Mouse (Mus musculus) olfactory bulb, adult 2 months (tissue): ENCODE measurements at regions not wholly inside any gene's neighbourhood (a gene's known extent, or its start where the extent isn't known, plus 50 kb on each side); places are given as distances from the start of the nearest gene placed in this dataset.

Experiments
- H3K27ac ChIP-seq: fragments of 200-500 bp; 2 replicates; pipeline ENCODE4 v1.5.1; 2012; ENCODE audit warnings: low read depth, low read length; ENCODE audit not compliant: insufficient read depth
- H3K4me1 ChIP-seq: fragments of 200-500 bp; 2 replicates; pipeline ENCODE4 v1.6.1; 2012; ENCODE audit warnings: low read length; ENCODE audit not compliant: control insufficient read depth, insufficient read depth
- H3K4me3 ChIP-seq: fragments of 200-500 bp; 2 replicates; pipeline ENCODE4 v1.5.1; 2012; ENCODE audit warnings: mild to moderate bottlenecking, low read depth, low read length, moderate library complexity; ENCODE audit not compliant: insufficient read depth
- CTCF ChIP-seq: fragments of 200-500 bp; IDR thresholded peaks from 2 replicates; pipeline ENCODE4 v1.5.1; 2012; ENCODE audit warnings: low read depth, mild to moderate bottlenecking, low read length, moderate library complexity; ENCODE audit not compliant: insufficient read depth
- POLR2A ChIP-seq: fragments of 200-500 bp; IDR thresholded peaks from 2 replicates; pipeline ENCODE4 v1.6.1; 2012; ENCODE audit warnings: mild to moderate bottlenecking, low read depth, low read length, moderate library complexity; ENCODE audit not compliant: insufficient read depth
- WGBS: fragments of 180-500 bp; shearing (Covaris S2); methylation state at CpG from one replicate; pipeline ENCODE4 v1.1.7; 2018; 5-methylcytosine and 5-hydroxymethylcytosine counted together

GRCm38 (mm10) chr8:91854369-91854768, 52.5 kb upstream of the Irx3 start:
- H3K4me1 ChIP-seq: no peaks in the 10 kb centered on the region
- WGBS: 68% methylated on average over 4 of the region's 4 CpGs
- TF ChIP-seq POLR2A (no peak), CTCF (no peak)
- no peak overlapping the region for H3K27ac ChIP-seq
- no peak overlapping the region for H3K4me3 ChIP-seq

GRCm38 (mm10) chr8:91853803-91854202, 51.9 kb upstream of the Irx3 start:
- H3K27ac ChIP-seq: no peak overlapping the region
- TF ChIP-seq CTCF (no peak), POLR2A (no peak)
- H3K4me1 ChIP-seq: no peaks in the 10 kb centered on the region
- no peak overlapping the region for H3K4me3 ChIP-seq
- WGBS: 24% methylated on average over 2 of the region's 2 CpGs

GRCm38 (mm10) chr8:91853336-91853735, 51.5 kb upstream of the Irx3 start:
- H3K27ac ChIP-seq: no peak overlapping the region
- no peak overlapping the region for H3K4me3 ChIP-seq
- 87% methylated on average over 4 of the region's 4 CpGs for WGBS
- no peaks in the 10 kb centered on the region for H3K4me1 ChIP-seq
- no peak for TF ChIP-seq POLR2A
- no peak for TF ChIP-seq CTCF
